Mouse (Mus musculus) kidney, adult 9 months (tissue): ENCODE measurements around the gene Ankrd55.
A peak's percentile ranks its signal among the peaks of the same experiment; 100 is the strongest.

Experiments used
- DNase-seq: peaks from one replicate; pipeline ENCODE4 v3.0.0; 2022

Ankrd55 gene

DNA sequence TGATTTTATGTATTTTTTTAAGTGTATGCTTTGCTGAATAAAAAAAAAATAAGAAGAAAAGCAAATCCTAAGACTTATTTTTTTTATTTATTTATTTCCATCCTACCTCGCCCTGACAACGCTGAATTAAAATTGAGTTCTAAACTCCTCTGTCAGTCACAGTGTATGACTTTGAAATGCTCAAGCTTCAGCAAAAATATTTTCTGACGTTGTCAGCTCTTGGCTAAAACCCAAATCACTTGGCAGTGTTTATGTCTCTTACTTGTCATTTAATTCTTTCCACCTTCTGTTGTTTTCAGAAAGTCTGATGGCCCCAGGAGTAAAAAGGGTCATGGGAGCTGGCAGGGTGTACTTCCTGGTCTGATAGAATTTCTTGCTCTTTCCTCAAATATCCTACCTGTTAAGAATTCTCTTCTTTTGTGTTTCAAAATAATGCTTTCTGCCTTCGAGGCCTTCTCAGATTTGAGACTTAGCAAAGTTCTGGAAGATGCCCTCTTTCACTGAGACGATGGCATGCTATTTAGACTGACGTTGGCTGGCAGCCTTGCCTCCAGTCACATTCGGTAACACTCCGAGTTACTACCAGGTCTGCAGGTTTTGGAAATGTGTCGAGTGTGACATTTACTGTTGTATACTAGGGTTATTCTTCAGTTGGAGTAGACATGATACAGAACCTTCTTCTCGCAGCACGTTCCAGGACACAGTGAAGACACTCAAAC, 95.8 kb downstream of the Ankrd55 start:
- DNase-seq, result no peak

DNA sequence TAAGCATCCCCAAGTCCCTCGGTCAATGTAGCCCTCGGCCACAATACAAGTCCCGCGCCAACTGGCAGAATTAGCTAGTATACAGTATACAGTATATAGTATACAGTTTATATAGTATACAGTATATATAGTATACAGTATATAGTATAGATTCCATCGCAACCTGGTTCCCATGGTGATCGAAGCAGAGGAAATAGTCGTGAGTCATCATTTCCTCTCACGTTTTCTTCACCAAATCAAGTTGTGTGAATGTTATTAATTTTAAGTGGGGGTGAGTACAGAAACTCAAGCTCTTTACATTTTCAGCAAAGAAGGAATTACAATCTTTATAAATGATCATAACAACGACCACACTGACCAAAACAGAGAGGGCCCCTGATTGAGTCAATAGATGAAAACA, 96.8 kb downstream of the Ankrd55 start:
- no peak for DNase-seq

DNA sequence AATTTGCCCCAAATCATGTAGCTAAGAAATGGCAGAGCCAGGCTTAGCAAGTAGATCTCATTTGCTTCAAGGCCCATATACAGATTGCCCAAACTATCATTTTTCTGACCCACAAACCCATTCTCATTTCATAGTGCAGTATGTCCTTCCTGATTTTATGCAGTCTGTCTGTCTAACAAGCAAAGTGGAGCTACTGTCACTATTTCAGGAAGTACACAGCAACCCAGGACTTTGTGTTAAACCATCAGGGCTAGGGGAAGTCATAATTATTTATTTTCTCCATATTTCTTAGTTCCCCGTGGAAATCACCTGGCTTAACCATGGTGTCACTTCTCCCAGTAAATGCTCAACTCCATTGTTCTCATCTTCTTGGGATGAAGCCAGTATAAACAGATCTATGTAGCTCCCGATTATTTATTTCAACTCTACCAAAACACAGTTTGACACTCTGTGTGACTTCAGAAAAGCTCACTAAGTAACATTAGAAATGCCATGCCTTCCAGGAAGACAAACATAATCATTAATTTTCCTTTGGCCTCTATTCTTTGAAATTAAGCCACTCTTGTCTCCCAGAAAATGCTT, 98.3 kb downstream of the Ankrd55 start:
- peak; percentile 53 for DNase-seq

DNA sequence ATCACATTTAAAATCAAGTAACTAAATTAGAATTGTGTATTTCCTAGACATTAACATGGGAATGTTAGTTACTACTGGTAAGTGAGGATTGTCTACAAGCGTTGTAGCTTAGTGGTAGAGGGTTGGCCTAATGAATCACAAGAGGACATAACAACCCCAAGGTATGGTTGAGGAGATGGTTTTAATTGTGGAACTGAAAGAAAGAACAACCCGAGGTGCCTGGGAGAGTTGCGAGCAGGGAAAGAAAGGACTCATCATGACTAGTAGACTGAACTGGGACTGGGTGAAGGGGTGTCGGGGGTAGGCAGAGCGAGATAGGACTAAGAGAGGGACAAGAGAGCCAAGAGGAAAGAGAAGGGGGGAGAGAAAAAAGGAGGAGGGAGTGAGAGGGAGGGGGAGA, 99.0 kb downstream of the Ankrd55 start:
- no peak for DNase-seq

DNA sequence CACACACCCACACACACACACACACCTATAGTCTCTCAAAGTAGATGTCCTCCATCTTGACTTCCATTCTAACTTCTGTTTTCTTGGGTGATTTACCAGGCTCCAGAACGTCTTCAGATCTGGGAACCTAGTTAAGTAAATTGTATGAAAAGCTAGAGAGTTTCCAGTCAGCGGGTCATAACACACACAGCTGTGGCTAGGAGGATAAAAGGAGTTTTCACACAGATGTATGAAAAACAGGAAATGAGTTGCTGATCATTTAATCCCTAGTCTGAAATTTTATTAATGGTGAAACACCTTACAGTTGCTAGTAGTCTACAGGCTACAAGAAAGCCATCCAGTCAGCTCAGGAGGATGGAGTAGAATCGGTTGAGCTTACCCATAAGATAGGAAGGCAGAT, 99.9 kb downstream of the Ankrd55 start:
- no peak for DNase-seq

DNA sequence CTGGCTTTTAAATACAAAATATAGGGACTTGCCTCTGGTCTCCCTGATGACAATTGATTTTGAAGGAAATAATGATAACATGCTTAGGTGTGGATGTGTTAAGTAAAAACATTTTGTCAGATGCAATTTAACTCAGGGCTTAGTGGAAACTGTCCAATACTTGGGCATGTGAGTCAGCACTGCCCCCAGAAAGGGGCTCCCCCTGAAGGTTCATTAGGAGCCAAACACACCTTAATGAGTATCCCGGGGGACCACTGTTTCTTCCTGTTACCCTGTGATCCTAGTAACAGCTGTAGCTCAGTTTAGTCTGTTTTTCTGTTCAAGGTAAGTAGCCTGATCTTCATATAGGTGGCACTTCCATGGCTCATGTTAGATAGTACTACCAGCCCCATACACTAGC, 102.0 kb downstream of the Ankrd55 start:
- no peak for DNase-seq

DNA sequence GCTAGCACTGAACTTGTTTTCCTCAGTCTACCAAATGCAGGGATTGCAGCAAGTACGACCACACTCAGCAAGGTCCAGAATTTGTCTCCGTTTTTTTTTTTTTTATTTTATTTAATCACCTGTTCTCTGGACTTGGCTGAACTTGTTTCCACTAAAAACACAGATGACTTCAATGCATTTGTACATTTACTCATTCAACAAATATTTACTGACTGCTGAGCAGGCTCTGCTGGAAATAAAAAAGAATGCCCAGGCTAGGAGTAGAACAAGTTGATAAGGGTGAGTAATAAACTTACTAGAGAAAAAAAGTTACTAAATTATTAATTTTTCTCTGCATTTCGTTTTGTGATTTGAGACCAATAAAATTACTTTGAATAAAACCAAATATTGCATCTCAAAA, 103.1 kb downstream of the Ankrd55 start:
- no peak for DNase-seq

DNA sequence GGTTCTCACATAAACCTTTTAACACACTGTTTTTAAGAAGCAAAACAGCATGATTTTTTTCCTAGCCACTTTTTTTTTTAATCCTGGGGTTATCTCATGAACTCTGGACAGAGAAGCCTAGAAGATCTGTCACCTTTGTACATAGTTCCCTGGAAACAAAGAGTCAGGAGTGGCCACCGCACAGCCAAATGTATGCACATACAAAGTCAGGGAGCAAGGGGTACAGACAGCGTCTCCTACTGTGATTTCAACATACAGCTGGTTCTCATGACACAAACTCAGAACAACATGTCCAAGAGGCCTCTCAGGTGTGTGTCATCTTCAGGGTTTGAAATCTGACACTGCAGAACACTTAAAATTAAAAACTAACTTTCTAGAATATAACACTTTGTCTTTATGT, 105.1 kb downstream of the Ankrd55 start:
- no peak for DNase-seq

DNA sequence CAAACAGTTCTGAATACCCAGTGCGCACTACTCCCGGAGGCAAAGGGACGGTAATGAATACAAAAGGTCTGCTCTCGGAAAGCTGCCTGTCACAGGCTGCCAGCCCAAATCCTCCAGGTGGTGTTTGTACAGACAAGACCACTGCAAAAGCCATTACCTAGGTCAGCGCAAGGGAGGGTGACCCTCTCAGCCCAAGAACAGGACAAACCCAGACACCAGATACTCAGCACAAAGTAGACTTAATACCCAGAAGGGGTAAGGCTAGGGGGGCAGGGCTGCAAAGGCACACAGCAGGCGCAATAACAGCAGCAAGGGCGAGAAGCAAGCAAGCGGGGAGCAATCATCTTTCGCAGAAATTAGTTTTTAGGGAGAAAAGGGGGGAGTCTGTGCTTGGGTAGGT, 106.0 kb downstream of the Ankrd55 start:
- DNase-seq, result no peak

DNA sequence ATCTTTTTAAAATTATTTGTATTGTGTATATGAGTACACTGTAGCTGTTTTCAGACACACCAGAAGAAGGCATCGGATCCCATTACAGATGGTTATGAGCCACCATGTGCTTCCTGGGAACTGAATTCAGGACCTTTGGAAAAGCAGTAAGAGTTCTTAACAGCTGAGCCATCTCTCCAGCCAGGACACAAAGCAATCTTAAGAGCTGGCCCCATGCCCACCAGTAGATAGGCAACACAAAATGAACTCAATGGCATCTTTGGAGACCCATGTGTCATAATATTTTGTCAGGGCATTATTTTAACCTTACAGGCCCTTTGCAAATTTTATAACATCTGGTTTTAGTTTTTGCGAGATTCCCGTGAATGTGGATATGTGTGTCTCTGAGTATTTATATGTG, 116.5 kb downstream of the Ankrd55 start:
- DNase-seq, result peak; percentile 36

DNA sequence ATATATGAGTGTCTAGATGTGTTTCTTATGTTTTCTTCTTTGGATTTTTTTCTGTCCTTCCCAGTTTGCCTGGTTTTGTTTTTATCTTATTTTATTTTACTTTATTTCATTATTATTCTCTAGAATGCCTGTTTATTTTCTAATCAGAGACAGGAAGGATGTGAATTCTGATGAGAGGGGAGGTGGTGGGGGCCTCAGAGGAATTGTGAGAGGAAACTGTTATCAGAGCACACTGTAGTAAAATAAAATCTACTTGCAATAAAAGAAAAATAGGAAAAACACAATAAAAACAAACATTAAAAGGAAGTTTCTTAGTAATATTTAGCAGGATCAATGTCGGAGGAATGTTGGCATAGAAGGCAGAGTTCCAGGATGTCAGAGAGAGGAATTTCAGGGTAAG, 116.9 kb downstream of the Ankrd55 start:
- peak; percentile 29 for DNase-seq

DNA sequence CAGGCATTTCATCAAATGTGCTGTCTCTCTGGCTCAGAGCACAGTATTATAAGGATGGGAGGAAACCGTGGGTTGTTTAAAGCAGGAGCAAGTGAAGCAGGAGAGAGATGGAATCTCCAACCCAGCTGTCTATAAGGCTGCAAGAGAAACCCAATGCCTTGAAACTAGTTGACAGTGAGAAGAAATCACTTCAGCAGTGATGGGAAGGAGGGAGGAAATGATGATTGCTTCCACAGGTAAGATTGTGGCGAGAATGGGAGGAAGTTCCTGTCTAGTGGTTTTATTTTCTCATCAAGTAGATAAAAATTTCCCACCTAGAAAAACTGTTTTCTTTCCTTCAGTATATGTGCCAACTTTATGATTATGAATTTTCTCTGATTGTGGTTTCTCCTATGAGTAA, 118.4 kb downstream of the Ankrd55 start:
- DNase-seq, result no peak

DNA sequence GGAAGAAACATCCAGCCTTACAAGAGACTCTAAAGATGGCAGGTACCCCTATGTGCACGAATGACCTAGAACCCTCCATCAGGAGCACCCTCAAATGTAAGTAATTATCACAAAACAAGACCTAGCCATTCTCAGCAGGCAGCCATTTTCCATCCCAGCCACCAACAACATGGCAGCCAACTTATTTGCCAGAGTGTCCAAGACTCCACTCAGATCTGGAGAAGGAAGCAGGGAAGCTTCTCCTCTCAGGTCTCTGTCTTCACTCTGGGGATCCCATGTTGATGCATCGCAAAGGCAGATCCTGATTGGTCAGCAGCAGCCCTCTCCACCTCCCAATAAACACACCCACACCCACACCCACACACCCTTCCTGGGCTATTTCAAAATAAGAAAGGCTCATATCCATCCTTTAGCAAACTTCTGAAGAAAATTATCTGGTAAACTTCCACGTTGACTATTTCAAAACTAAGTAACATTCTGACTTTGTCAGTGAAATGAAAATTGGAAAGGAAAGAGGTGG, 119.0 kb downstream of the Ankrd55 start:
- no peak for DNase-seq

DNA sequence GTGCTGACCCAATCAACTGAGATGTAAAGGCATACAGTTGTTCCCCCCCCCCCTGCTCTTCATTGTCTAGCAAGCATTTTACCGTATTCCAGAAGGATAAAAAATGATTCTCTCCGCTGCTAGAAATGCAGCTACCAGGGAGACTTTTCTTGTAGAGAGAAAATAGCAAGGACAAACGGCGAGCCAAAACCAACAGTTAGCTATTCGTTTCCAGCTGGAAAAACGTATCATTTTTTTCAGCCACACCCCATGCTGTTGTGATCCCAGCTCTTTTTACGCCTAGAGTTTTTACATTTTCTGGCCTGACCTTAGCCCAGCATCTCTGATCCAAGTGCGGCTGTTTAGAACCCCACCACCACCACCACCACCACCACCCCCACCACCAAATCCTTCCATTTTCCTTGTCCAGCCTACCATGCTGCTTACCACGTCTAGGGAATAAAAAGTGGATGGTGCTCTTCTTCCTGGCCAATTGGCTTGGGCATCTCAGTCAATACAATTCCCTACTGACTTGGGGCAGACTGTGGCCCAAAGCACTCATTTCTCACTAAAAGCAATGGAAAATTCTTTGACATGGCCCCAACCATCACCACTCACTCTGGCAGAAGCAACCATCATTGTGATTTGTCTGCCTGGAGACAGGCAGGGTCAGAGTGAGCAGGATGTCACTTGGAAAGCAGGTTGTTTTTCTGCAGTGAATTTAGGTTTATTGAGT, 119.7 kb downstream of the Ankrd55 start:
- no peak for DNase-seq

DNA sequence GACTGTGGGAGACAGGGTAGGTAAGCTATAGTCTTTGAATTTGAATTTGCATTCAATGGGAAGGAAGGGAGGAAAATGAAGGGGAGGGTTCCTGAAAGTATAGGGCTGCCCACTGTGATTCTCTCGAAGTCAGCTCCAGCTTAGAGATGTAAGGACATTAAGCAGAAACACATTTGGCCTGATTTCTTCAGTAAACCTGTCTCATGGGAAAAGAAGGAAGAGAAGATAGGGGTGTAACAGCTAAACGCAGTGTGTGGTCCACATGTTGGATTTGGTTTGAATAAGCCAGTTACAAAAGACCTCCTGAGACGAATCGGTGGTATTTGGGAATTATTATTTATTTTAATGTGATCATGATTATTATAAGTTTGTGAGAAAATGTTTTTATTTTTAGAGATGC, 120.5 kb downstream of the Ankrd55 start:
- DNase-seq, result no peak

DNA sequence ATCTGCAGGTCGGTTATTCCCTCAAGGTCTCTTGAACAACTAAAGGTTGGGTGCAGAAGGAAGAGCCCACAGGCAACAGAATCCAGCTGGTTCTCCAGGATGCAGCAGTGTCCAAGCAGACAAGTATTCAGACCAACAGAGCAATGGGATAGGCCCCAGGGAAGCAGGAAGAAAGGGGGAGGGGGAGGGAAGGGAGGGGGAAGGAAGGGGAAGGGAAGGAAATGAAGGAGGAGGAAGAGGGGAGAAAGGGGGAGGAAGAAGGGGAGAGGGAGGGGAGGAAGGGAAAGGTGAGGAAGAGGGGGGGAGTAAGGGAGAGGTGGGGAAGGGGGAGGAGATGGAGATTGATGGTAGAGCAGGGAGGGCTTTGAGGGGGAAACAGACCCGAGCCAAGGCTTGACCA, 121.1 kb downstream of the Ankrd55 start:
- DNase-seq, result no peak

DNA sequence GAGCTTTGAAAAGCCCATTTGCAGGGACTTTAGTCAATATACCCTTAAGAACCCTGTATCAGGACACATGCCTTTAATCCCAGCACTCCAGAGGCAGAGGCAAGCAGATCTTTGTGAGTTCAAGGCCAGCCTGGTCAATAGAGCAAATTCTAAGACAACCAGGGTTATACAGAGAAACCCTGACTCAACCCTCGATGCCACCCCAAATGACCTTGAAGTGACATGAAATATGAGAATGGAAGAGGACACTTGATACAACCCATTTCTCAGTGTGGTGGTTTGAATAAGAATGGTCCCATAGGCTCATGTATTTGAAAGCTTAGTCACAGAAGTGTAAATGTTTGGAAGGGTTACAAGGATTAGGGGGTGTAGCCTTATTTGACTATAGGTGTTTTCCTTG, 121.6 kb downstream of the Ankrd55 start:
- DNase-seq, result no peak

DNA sequence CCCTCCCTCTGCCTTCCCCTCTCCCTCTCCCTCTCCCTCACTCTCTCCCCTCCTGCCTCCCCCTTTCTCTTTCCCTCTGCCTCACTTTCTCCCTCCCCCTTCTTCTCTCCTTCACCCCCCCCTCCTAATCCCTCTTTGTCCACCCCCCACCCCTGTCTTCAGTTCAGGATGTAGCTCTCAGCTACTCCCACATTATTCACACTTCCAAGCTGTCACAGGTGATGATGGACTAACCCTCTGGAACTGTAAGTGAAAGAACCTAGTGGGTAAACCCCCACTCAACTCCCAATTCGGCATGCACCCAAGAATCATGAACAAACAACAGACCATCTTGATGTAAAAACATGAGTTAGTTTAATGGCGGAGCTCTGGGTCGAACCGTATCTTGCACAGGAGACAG, 122.2 kb downstream of the Ankrd55 start:
- no peak for DNase-seq

DNA sequence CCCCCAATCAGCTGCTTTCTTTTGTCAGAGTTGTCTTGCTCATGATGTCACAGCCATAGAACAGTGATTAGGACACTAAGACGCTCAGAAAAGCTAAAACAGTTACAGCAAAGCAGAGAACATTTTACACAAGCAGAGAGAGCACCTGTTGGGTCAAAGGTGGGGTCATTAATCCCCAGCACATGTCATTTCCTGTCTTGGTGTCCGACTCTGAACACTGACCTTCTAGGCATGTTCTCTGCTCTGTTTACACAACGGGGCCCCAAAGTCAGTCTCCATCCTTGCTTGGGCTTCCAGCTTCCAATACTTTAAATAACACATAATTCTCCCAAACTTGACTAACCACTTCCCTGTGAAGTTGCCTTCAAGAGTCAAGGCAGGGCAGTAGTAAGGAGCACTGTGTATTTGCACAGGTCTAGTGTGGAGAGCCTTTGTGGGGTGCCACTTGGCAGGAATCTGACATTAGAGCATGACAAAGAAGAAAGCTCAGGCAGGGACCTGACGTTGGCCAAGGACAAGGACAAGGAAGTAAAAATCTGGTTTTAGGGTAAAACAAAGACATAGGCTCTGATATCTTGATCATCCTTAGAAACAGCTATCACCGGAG, 123.1 kb downstream of the Ankrd55 start:
- DNase-seq, result peak; percentile 18

DNA sequence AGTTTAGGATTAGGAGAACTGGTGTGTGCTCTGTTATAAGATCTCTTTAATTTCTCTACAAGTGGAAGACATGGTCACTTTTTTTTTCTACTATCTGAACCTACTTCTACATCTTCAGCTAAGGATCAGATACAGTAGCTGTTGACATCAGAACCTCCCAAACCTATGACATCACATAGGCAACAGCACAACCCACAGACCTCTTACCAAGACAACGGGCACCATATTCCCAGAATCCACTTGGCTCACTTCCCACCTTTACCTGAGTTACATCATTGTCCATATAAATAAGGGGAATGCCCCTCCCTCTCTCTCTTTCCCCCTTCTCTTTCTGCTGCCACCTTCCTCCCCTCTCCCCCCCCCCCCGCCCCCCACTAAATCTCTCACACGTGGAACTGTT, 124.0 kb downstream of the Ankrd55 start:
- DNase-seq, result no peak

DNA sequence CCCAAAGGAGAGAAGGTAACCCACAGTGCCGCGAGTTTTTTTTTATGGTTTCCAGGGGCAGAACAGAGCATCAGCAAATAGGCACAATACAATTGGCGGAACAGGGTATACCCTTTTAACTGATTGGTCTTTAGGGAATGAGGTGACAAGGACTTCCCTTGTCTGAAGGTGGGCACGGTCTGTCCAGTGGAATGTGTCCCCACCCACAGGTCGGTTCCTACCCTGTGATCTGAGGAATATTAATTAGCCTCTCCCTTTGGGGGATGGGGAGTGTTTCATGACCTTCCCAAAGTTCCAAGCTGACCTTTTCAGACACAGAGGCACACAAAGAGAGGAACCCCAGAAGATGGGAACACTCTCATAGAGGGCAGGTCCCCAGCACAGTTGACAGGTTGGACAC, 124.6 kb downstream of the Ankrd55 start:
- DNase-seq, result no peak

DNA sequence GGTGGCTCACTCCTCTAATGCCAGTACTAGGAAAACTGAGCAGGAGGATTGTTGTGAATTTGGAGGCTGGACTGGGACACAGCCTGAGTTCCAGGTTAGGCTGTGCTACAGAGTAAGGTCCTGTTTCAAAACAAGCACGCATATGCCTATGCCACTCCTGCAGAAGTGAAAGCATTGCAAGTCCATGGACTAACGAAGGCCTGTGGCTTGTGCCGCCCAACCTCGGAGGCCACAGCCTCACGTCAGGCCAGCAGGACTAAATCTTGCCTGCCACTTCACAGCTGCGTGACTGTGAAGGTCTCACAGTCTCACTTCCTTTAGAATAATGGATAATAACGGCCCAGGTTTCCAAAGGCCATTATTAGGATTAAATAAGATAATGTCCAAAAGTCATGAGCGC, 125.4 kb downstream of the Ankrd55 start:
- DNase-seq, result no peak

DNA sequence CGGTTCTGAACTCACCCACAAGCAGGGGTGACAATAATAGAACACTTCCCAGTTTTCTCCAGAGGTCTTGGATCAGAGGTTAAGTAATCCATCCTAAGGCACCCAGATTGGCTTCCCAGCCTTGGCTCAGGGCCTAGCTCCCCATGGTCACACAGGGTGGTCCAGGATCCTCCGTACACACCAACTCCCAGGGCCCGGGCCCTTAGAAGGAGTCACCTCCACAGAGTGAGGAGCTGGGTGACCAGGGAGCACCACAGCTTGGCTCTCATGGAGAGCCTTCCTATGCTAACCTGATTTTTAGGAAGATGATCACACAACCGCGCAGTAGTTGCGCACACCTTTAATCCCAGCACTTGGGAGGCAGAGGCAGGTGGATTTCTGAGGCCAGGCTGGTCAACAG, 127.6 kb downstream of the Ankrd55 start:
- DNase-seq, result no peak
